Mouse (Mus musculus) limb, embryonic 11.5 days (tissue): ENCODE data around the gene Fgf7. TPM values are rescaled to one million over a fixed set of nuclear protein-coding genes. Genes with fewer than 3 reads are reported as not detected.

ENCODE experiments used
- ATAC-seq: fragments of 200-750 bp; cut with Nextera tagmentation; 2 replicates; pipeline ENCODE4 v1.8.0; 2017; ENCODE audit warnings: low read depth; ENCODE audit not compliant: insufficient number of reproducible peaks, low FRiP score, low TSS enrichment
- DNase-seq: peaks from one replicate; pipeline ENCODE4 v3.0.0-alpha.2; 2015; ENCODE audit warnings: low spot score
- H3K27ac ChIP-seq: fragments of 300-500 bp; sonication (generic); replicated peaks from 2 replicates; pipeline ENCODE4 v1.5.1; 2014; ENCODE audit warnings: low read depth, mild to moderate bottlenecking, low read length
- H3K27me3 ChIP-seq: fragments of 300-500 bp; sonication (generic); 2 replicates; pipeline ENCODE4 v1.6.1; 2014; ENCODE audit warnings: mild to moderate bottlenecking, low read length, mixed read lengths; ENCODE audit not compliant: control insufficient read depth, insufficient read depth
- H3K36me3 ChIP-seq: fragments of 300-500 bp; sonication (generic); 2 replicates; pipeline ENCODE4 v1.6.1; 2014; ENCODE audit warnings: mild to moderate bottlenecking, low read length, moderate library complexity, mixed read lengths; ENCODE audit not compliant: control insufficient read depth, insufficient read depth
- H3K4me1 ChIP-seq: fragments of 300-500 bp; sonication (generic); 2 replicates; pipeline ENCODE4 v1.6.1; 2014; ENCODE audit warnings: low read length, mixed read lengths; ENCODE audit not compliant: control insufficient read depth, insufficient read depth
- H3K4me2 ChIP-seq: fragments of 300-500 bp; sonication (generic); 2 replicates; pipeline ENCODE4 v1.6.1; 2014; ENCODE audit warnings: low read depth, mild to moderate bottlenecking, moderate library complexity; ENCODE audit not compliant: severe bottlenecking
- H3K4me3 ChIP-seq: fragments of 300-500 bp; sonication (generic); 2 replicates; pipeline ENCODE4 v1.5.1; 2014; ENCODE audit warnings: low read depth, low read length
- H3K9ac ChIP-seq: fragments of 300-500 bp; sonication (generic); 2 replicates; pipeline ENCODE4 v1.6.1; 2014; ENCODE audit warnings: mild to moderate bottlenecking, low read length
- H3K9me3 ChIP-seq: fragments of 300-500 bp; sonication (generic); 2 replicates; pipeline ENCODE4 v1.6.1; 2016; ENCODE audit warnings: low read length; ENCODE audit not compliant: control insufficient read depth
- WGBS: fragments of 180-500 bp; shearing (Covaris S2); extraction: QIAGEN DNeasy Blood & Tissue Kit; methylation state at CpG from one replicate; pipeline ENCODE4 v1.1.7; 2014; 5-methylcytosine and 5-hydroxymethylcytosine counted together
- polyA plus RNA-seq: library from polyadenylated mRNA; unstranded; fragments of >200 nt; fragmentation: Nextera tagmentation; extraction: Ambion mirVana; gene quantifications from 2 replicates; pipeline ENCODE4 v1.2.1, GENCODE M21; 2014

Fgf7 gene
- polyA plus RNA-seq, 1 experiment from 2014 or later: 1.8 TPM

DNA sequence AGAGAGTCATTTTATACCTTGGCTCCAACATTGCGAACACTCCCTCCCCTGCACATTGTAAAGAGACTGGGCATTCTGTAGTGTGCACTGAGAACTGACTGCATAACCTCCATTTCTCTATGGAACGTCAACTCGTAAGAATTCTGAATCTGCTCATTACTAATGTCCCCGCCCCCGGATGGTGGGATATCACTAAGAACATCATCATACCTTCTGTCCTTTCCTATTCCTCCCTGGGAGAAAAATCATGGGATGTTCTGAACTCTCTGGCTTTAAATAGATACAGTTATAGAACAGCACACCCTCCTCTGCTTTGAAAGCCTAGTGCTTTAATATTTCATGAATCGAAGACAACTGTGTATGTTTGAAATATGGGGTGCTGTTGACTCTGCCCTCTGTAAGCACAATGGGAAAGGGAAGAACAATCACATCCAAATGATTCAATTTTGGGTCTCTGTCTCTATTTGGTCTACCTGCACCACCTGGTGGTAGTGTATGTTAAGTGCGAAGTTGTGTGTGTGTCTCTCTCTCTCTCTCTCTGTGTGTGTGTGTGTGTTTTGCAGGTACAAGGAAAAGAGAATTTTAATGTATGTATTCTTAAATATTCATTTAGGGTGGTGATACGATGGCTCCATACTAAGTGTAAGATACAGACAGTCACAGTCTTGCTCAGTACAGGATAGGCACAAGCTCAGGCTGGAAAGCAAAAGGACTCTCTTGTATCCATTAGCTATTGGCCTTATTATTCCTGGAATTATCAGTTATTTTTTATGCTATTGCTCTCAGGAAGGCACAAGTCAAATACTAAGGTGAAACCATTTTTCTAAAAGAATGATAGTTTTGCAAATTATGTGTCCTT is 1.1 kb upstream of the Fgf7 start:
- Histone ChIP-seq H3K4me3 (no peak overlapping the region), H3K9me3 (no peaks in the 10 kb centered on the region), H3K4me1 (no peaks in the 10 kb centered on the region; the same call in 1 of the 2 replicates), H3K27me3 (no peaks in the 10 kb centered on the region), H3K36me3 (no peaks in the 10 kb centered on the region), H3K27ac (no peak overlapping the region), H3K9ac (no peak overlapping the region), H3K4me2 (no peak overlapping the region)
- DNase-seq: no peak
- 80% methylated on average over 8 of the region's 8 CpGs for WGBS
- no peak for ATAC-seq

DNA sequence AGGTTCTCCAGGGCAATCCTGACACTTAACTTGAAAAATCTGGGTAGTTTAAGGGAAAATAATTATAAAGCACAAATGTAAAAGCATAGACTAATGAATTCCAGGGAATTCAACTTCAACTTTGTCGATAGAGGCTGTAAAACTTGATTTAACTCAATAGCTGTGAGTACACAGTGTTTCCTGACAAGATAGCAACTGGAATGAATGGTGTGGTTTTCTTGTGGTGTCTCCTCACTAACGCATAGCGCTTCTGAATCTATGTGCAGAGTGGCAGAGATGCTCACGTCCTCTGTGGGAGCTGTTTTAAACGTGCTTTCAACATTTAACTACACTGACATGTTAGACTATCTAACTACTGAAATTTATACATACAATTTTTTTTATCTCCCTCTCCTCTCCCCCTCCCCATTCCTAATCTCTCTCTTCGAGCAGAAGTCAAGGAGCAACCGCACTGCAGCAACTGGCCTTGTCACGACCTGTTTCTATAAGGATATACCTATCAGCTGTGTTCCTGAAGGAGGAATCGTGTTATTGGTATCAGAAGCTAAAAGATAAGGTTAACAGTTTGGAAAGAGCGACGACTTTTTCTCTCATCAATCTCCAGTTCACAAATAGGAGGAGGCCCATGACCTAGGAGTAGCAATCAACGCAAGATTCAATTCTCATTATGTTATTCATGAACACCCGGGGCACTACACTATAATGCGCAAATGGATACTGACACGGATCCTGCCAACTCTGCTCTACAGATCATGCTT is 734 bp downstream of the Fgf7 start:
- Histone ChIP-seq H3K4me1 (no peaks in the 10 kb centered on the region; the same call in 1 of the 2 replicates), H3K36me3 (no peaks in the 10 kb centered on the region), H3K27ac (0 out of 2 replicates have a peak overlapping the region, but pooled peaks have one; percentile 26), H3K4me3 (no peak overlapping the region), H3K9ac (no peak overlapping the region), H3K4me2 (no peak overlapping the region), H3K27me3 (no peaks in the 10 kb centered on the region), H3K9me3 (no peaks in the 10 kb centered on the region)
- DNase-seq (no peak), ATAC-seq (no peak)
- 81% methylated on average over 15 of the region's 15 CpGs for WGBS

DNA sequence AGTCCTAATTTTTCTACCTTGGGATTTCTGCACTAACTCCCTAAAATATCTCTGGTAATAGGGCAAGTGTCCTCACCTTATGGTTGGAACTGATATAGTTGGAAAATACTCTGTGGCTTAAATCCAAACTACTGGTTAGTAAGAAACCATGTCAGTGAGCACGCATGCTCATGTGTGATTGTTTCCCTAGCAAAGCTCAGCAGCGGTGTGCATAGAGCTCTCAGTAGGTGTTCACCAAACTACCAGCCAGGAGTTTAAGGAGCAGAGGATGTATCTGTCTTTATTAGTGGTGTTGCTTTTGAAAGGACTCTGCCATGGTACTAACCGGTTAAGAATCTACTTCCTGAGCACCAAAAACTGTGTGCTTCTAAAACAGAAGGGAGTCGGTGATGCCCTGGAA is 1.7 kb downstream of the Fgf7 start:
- Histone ChIP-seq H3K4me3 (no peak overlapping the region), H3K9ac (no peak overlapping the region), H3K27me3 (no peaks in the 10 kb centered on the region), H3K4me1 (no peaks in the 10 kb centered on the region; the same call in 1 of the 2 replicates), H3K27ac (no peak overlapping the region), H3K4me2 (no peak overlapping the region), H3K9me3 (no peaks in the 10 kb centered on the region), H3K36me3 (no peaks in the 10 kb centered on the region)
- WGBS: 86% methylated on average over 4 of the region's 4 CpGs
- no peak for DNase-seq
- no peak for ATAC-seq

DNA sequence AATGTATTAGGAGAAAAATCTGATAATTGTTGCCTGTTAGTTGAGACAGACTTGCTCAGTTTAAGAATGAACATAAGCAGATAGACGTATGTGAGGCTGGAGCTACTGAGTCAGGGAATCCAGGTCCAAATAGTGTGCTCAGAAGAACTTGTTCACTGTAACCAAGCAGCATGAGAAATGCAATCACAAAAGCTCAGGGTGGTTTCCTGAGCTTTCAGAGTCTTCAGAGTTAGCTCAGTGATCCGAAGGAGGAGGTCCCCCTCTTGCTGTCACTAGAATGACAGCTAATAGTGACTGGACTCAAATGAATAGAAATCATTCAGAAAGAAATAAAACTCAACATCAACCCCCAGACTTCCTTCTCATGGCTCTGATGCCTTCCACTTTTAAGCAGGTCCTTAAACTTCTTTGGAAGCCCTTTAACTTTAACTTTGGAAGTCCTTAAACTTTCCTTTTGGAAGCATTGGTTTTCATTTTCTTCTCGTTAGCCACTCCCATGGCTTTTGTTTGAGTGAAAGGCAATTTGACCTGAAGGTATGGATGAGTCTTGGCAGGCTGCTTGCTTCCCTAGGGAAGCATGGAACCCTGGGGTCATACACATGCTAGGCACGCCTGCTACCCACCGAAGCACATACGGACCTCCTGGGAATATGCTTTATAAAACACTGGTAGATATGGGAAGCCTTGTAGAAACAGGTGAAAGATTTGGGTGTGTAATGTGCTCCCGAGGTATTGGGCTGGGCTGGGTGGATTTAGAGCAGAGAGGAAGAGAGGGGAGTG is 4.0 kb downstream of the Fgf7 start:
- no peak overlapping the region for H3K27ac ChIP-seq
- H3K4me2 ChIP-seq: no peak overlapping the region
- DNase-seq: no peak
- no peak overlapping the region for H3K9ac ChIP-seq
- 83% methylated on average over 7 of the region's 7 CpGs for WGBS
- H3K27me3 ChIP-seq: no peaks in the 10 kb centered on the region
- no peak overlapping the region for H3K4me3 ChIP-seq
- ATAC-seq: no peak
- H3K9me3 ChIP-seq: no peaks in the 10 kb centered on the region
- no peaks in the 10 kb centered on the region; the same call in 1 of the 2 replicates for H3K4me1 ChIP-seq
- H3K36me3 ChIP-seq: no peaks in the 10 kb centered on the region

DNA sequence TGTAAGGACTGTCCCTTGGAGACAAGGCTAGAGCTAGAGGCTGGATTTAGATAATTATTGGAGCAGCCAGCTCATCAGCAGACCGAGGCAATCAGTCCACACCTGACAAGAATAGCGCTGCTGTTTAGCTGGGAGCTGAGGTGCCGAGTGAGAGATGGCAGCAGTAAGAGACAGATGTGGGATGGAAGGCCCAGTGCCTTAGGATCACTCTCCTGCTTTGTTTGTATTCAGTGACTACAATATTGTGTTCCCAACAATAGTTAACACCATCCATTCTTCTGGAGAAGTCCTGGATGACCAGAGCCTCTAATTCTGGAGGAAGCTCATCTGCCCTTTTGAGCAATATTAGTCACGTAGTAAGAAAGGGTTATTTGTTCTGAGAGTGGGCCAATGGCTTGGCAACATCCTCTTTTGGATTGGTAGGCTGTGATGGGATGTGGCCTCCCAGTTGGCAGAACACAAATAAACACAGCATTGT is 5.0 kb downstream of the Fgf7 start:
- H3K4me2 ChIP-seq: no peak overlapping the region
- DNase-seq: no peak
- no peaks in the 10 kb centered on the region for H3K9me3 ChIP-seq
- H3K27me3 ChIP-seq: no peaks in the 10 kb centered on the region
- no peak overlapping the region for H3K27ac ChIP-seq
- 71% methylated on average over 4 of the region's 4 CpGs for WGBS
- H3K9ac ChIP-seq: no peak overlapping the region
- no peaks in the 10 kb centered on the region for H3K36me3 ChIP-seq
- no peaks in the 10 kb centered on the region; the same call in 1 of the 2 replicates for H3K4me1 ChIP-seq
- no peak overlapping the region for H3K4me3 ChIP-seq
- ATAC-seq: no peak

DNA sequence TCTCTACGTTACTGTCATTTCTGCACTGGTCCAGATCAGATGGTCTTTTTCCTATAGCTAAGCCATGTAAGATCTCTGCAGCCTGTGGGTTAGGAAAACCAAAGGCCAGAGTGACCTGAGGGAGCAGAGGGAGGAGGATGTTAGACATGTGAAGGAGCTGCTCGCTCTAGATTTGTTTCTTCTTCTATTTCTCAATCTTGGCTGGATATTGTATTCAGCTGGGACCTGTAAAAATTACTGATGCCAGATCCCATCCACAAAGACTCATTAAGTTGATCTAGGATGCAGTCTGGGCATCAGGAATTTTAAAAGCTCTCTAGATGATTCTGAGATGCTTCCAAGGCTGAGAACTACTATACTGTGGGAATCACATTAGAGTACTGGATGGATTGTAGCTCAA is 6.2 kb downstream of the Fgf7 start:
- Histone ChIP-seq H3K9me3 (no peaks in the 10 kb centered on the region), H3K36me3 (no peaks in the 10 kb centered on the region), H3K9ac (no peak overlapping the region), H3K4me2 (no peak overlapping the region), H3K27me3 (no peaks in the 10 kb centered on the region), H3K4me3 (no peak overlapping the region), H3K27ac (no peak overlapping the region), H3K4me1 (no peaks in the 10 kb centered on the region)
- 95% methylated on average over 2 of the region's 2 CpGs for WGBS
- DNase-seq (no peak), ATAC-seq (no peak)

DNA sequence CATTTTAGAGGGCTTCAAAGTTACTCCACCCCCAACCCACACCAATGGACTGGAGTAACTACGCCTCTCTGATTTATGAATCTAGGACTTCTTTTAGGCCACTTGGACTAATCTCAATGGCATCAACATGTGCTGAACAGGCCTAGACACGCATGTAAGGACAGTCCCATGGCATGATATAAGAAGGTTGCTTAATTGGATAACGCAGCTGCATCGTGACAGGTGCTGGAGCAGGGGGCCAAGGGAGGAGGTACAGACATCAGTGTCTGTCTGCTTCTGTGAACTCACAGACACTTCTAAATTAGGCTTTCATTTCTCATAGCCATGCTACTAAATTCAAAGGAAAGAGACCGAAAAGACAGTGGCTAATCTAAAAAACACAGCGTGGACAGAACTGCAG is 6.8 kb downstream of the Fgf7 start:
- 85% methylated on average over 6 of the region's 6 CpGs for WGBS
- Histone ChIP-seq H3K36me3 (no peaks in the 10 kb centered on the region), H3K9ac (no peak overlapping the region), H3K4me2 (no peak overlapping the region), H3K27ac (no peak overlapping the region), H3K4me1 (no peaks in the 10 kb centered on the region), H3K27me3 (no peaks in the 10 kb centered on the region), H3K9me3 (no peaks in the 10 kb centered on the region), H3K4me3 (no peak overlapping the region)
- DNase-seq (no peak), ATAC-seq (no peak)

DNA sequence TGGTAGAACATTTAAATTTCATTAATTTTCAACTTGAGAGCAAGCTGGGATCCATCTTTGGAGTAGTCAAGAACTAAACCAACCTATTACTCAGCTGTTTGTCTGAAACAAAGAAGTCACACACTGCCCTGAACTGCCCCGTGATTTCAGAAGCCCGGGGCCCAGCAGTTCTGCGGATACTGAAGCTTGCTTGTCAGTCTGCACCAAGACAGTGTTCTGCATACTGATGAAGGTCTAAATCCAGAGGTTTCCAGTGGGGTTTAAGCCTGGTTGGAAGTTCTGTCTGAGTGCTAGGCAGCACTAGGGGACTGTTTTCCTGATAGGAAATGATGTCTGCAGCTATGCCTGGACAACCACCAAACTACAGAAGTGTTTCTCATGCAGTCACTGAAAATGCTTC is 8.2 kb downstream of the Fgf7 start:
- Histone ChIP-seq H3K36me3 (no peaks in the 10 kb centered on the region), H3K27me3 (no peaks in the 10 kb centered on the region), H3K4me3 (no peak overlapping the region), H3K9ac (no peak overlapping the region), H3K9me3 (no peaks in the 10 kb centered on the region), H3K4me2 (no peak overlapping the region), H3K27ac (no peak overlapping the region), H3K4me1 (no peaks in the 10 kb centered on the region)
- 84% methylated on average over 3 of the region's 3 CpGs for WGBS
- DNase-seq (no peak), ATAC-seq (no peak)
